Mouse (Mus musculus): ENCODE data around the gene Ajuba.

GRCm38 (mm10) chr14:54616226-54616825 lies 39.0 kb upstream of the Ajuba start:
- TF ChIP-seq CTCF (IDR thresholded peaks at IDR 0.05; ENCODE audit: control insufficient read depth, insufficient read depth, insufficient read length), result no peak
- no peak for TF ChIP-seq MYOG (IDR thresholded peaks at IDR 0.05; ENCODE audit: control insufficient read depth, extremely low read depth, insufficient read length)

Data from C2C12 (cell line).